Mouse (Mus musculus): ENCODE measurements around the gene Adk. TPM values are rescaled to one million over a fixed set of nuclear protein-coding genes. Genes with fewer than 3 reads are reported as not detected.
"Not testable (repeated sequence)": the region's sequence is repeated elsewhere in the genome, so short reads cannot be mapped to it uniquely, and the experiment has no call there.

Adk gene
- polyA plus RNA-seq, 1 experiment from 2014 or later, result 68.6 TPM

- no peaks in the 10 kb centered on the region for H3K9me3 ChIP-seq
- H3K4me3 ChIP-seq, result no peak overlapping the region
- 37% methylated on average over 3 of the region's 3 CpGs for WGBS
- no peak for ATAC-seq (replicated peaks)
- H3K27me3 ChIP-seq, result no peaks in the 10 kb centered on the region
- H3K9ac ChIP-seq (replicated peaks), result no peak overlapping the region
- no peaks in the 10 kb centered on the region; the same call in 1 of the 2 replicates for H3K4me1 ChIP-seq
- no peak overlapping the region for H3K4me2 ChIP-seq (replicated peaks)
- no peak overlapping the region for H3K27ac ChIP-seq (replicated peaks)
- H3K36me3 ChIP-seq, result 0 out of 2 replicates have a peak, but pooled peaks cover 2% of the 10 kb centered on the region
These were observed 36.4 kb downstream of the Adk start for GRCm38 (mm10) chr14:21088731-21089130.

GRCm38 (mm10) chr14:21090400-21090799, 38.0 kb downstream of the Adk start:
- 0 out of 2 replicates have a peak, but pooled peaks cover 2% of the 10 kb centered on the region for H3K36me3 ChIP-seq
- H3K4me2 ChIP-seq (replicated peaks), result no peak overlapping the region
- no peaks in the 10 kb centered on the region for H3K27me3 ChIP-seq
- H3K27ac ChIP-seq (replicated peaks), result no peak overlapping the region
- 94% methylated on average over 3 of the region's 3 CpGs for WGBS
- ATAC-seq (replicated peaks), result no peak
- no peak overlapping the region for H3K4me3 ChIP-seq
- H3K9me3 ChIP-seq, result no peaks in the 10 kb centered on the region
- H3K9ac ChIP-seq (replicated peaks), result no peak overlapping the region
- no peaks in the 10 kb centered on the region; the same call in 1 of the 2 replicates for H3K4me1 ChIP-seq

GRCm38 (mm10) chr14:21090930-21091486, 38.6 kb downstream of the Adk start:
- 0 out of 2 replicates have a peak, but pooled peaks cover 2% of the 10 kb centered on the region for H3K36me3 ChIP-seq
- no peak overlapping the region for H3K4me2 ChIP-seq (replicated peaks)
- H3K9me3 ChIP-seq, result no peaks in the 10 kb centered on the region
- H3K4me1 ChIP-seq, result no peaks in the 10 kb centered on the region; the same call in 1 of the 2 replicates
- no peak overlapping the region for H3K27ac ChIP-seq (replicated peaks)
- ATAC-seq (replicated peaks), result no peak
- no peak overlapping the region for H3K9ac ChIP-seq (replicated peaks)
- WGBS, result 94% methylated on average over 3 of the region's 3 CpGs
- H3K4me3 ChIP-seq, result no peak overlapping the region
- no peaks in the 10 kb centered on the region for H3K27me3 ChIP-seq

- not testable (repeated sequence) for H3K4me2 ChIP-seq (replicated peaks); H3K9ac ChIP-seq (replicated peaks); H3K4me1 ChIP-seq; H3K9me3 ChIP-seq; H3K27me3 ChIP-seq; H3K4me3 ChIP-seq; H3K27ac ChIP-seq (replicated peaks); H3K36me3 ChIP-seq; ATAC-seq (replicated peaks)
These were observed 41.8 kb downstream of the Adk start for GRCm38 (mm10) chr14:21094161-21094560.

- H3K27ac ChIP-seq (replicated peaks), result no peak overlapping the region
- 0 out of 2 replicates have a peak, but pooled peaks cover 2% of the 10 kb centered on the region for H3K4me1 ChIP-seq
- H3K36me3 ChIP-seq, result 0 out of 2 replicates have a peak, but pooled peaks cover 2% of the 10 kb centered on the region
- ATAC-seq (replicated peaks), result no peak
- H3K4me3 ChIP-seq, result no peak overlapping the region
- H3K9ac ChIP-seq (replicated peaks), result no peak overlapping the region
- H3K27me3 ChIP-seq, result no peaks in the 10 kb centered on the region
- H3K9me3 ChIP-seq, result no peaks in the 10 kb centered on the region
- no peak overlapping the region for H3K4me2 ChIP-seq (replicated peaks)
These were observed 43.9 kb downstream of the Adk start for GRCm38 (mm10) chr14:21096279-21096678.

- 0 out of 2 replicates have a peak, but pooled peaks cover 2% of the 10 kb centered on the region for H3K4me1 ChIP-seq
- 0 out of 2 replicates have a peak, but pooled peaks cover 2% of the 10 kb centered on the region for H3K36me3 ChIP-seq
- ATAC-seq (replicated peaks), result no peak
- H3K4me2 ChIP-seq (replicated peaks), result no peak overlapping the region
- no peaks in the 10 kb centered on the region for H3K9me3 ChIP-seq
- H3K9ac ChIP-seq (replicated peaks), result no peak overlapping the region
- no peak overlapping the region for H3K27ac ChIP-seq (replicated peaks)
- WGBS, result 90% methylated on average over 4 of the region's 4 CpGs
- no peak overlapping the region for H3K4me3 ChIP-seq
- H3K27me3 ChIP-seq, result no peaks in the 10 kb centered on the region
These were observed 44.3 kb downstream of the Adk start for GRCm38 (mm10) chr14:21096689-21097088.

- Histone ChIP-seq H3K9me3 (no peaks in the 10 kb centered on the region), H3K4me2 (replicated peaks) (no peak overlapping the region), H3K36me3 (no peaks in the 10 kb centered on the region), H3K27me3 (no peaks in the 10 kb centered on the region), H3K4me3 (no peak overlapping the region), H3K27ac (replicated peaks) (no peak overlapping the region), H3K4me1 (0 out of 2 replicates have a peak, but pooled peaks cover 2% of the 10 kb centered on the region), H3K9ac (replicated peaks) (no peak overlapping the region)
- no peak for ATAC-seq (replicated peaks)
- 79% methylated on average over 7 of the region's 7 CpGs for WGBS
These were observed 47.0 kb downstream of the Adk start for GRCm38 (mm10) chr14:21099371-21099770.

- Histone ChIP-seq H3K27me3 (no peaks in the 10 kb centered on the region), H3K9me3 (no peaks in the 10 kb centered on the region), H3K4me1 (0 out of 2 replicates have a peak, but pooled peaks cover 2% of the 10 kb centered on the region), H3K4me3 (no peak overlapping the region), H3K4me2 (replicated peaks) (no peak overlapping the region), H3K9ac (replicated peaks) (no peak overlapping the region), H3K36me3 (no peaks in the 10 kb centered on the region), H3K27ac (replicated peaks) (no peak overlapping the region)
- 63% methylated on average over 2 of the region's 2 CpGs for WGBS
- no peak for ATAC-seq (replicated peaks)
These were observed 48.5 kb downstream of the Adk start for GRCm38 (mm10) chr14:21100876-21101275.

- Histone ChIP-seq H3K27me3 (no peaks in the 10 kb centered on the region), H3K36me3 (no peaks in the 10 kb centered on the region), H3K9me3 (no peaks in the 10 kb centered on the region), H3K4me3 (no peak overlapping the region), H3K4me2 (replicated peaks) (no peak overlapping the region), H3K4me1 (0 out of 2 replicates have a peak, but pooled peaks cover 2% of the 10 kb centered on the region), H3K27ac (replicated peaks) (no peak overlapping the region), H3K9ac (replicated peaks) (no peak overlapping the region)
- WGBS, result 61% methylated on average over 7 of the region's 7 CpGs
- ATAC-seq (replicated peaks), result no peak
These were observed 49.2 kb downstream of the Adk start for GRCm38 (mm10) chr14:21101562-21101961.

- no peak for ATAC-seq (replicated peaks)
- Histone ChIP-seq H3K9me3 (no peaks in the 10 kb centered on the region), H3K9ac (replicated peaks) (no peak overlapping the region), H3K4me1 (0 out of 2 replicates have a peak, but pooled peaks cover 2% of the 10 kb centered on the region), H3K27ac (replicated peaks) (no peak overlapping the region), H3K27me3 (no peaks in the 10 kb centered on the region), H3K4me3 (no peak overlapping the region), H3K36me3 (no peaks in the 10 kb centered on the region), H3K4me2 (replicated peaks) (no peak overlapping the region)
- WGBS, result 93% methylated on average over 4 of the region's 4 CpGs
These were observed 50.4 kb downstream of the Adk start for GRCm38 (mm10) chr14:21102666-21103203.

- no peaks in the 10 kb centered on the region for H3K9me3 ChIP-seq
- no peak overlapping the region for H3K9ac ChIP-seq (replicated peaks)
- no peak for ATAC-seq (replicated peaks)
- no peak overlapping the region for H3K27ac ChIP-seq (replicated peaks)
- no peak overlapping the region for H3K4me3 ChIP-seq
- H3K27me3 ChIP-seq, result no peaks in the 10 kb centered on the region
- 0 out of 2 replicates have a peak, but pooled peaks cover 2% of the 10 kb centered on the region for H3K4me1 ChIP-seq
- H3K36me3 ChIP-seq, result no peaks in the 10 kb centered on the region
- no peak overlapping the region for H3K4me2 ChIP-seq (replicated peaks)
These were observed 52.7 kb downstream of the Adk start for GRCm38 (mm10) chr14:21105049-21105448.

GRCm38 (mm10) chr14:21106582-21106981, 54.2 kb downstream of the Adk start:
- no peak for ATAC-seq (replicated peaks)
- Histone ChIP-seq H3K4me2 (replicated peaks) (no peak overlapping the region), H3K36me3 (no peaks in the 10 kb centered on the region), H3K4me3 (no peak overlapping the region), H3K27me3 (no peaks in the 10 kb centered on the region), H3K9me3 (no peaks in the 10 kb centered on the region), H3K4me1 (no peaks in the 10 kb centered on the region), H3K9ac (replicated peaks) (no peak overlapping the region), H3K27ac (replicated peaks) (no peak overlapping the region)
- 89% methylated on average over 8 of the region's 8 CpGs for WGBS

GRCm38 (mm10) chr14:21107551-21107950, 55.2 kb downstream of the Adk start:
- Histone ChIP-seq H3K4me2 (replicated peaks) (no peak overlapping the region), H3K4me3 (no peak overlapping the region), H3K36me3 (no peaks in the 10 kb centered on the region), H3K4me1 (no peaks in the 10 kb centered on the region), H3K27me3 (no peaks in the 10 kb centered on the region), H3K9ac (replicated peaks) (no peak overlapping the region), H3K9me3 (no peaks in the 10 kb centered on the region), H3K27ac (replicated peaks) (no peak overlapping the region)
- WGBS, result 53% methylated on average over 3 of the region's 3 CpGs
- no peak for ATAC-seq (replicated peaks)
